Mouse (Mus musculus) hindbrain, embryonic 10.5 days (tissue): ENCODE measurements around the gene Csn1s2b. TPM values are rescaled to one million over a fixed set of nuclear protein-coding genes. Genes with fewer than 3 reads are reported as not detected.
"Not testable (repeated sequence)": the region's sequence is repeated elsewhere in the genome, so short reads cannot be mapped to it uniquely, and the experiment has no call there.

Source experiments
- DNase-seq: peaks from one replicate; pipeline ENCODE4 v3.0.0-alpha.2; 2017; ENCODE audit warnings: low spot score
- H3K27ac ChIP-seq: fragments of 300-500 bp; sonication (generic); 2 replicates; pipeline ENCODE4 v1.5.1; 2016; ENCODE audit warnings: mild to moderate bottlenecking, moderate library complexity
- H3K27me3 ChIP-seq: fragments of 300-500 bp; sonication (generic); 2 replicates; pipeline ENCODE4 v1.6.1; 2016; ENCODE audit warnings: mild to moderate bottlenecking; ENCODE audit not compliant: poor library complexity, insufficient read depth, severe bottlenecking
- H3K36me3 ChIP-seq: fragments of 300-500 bp; sonication (generic); 2 replicates; pipeline ENCODE4 v1.6.1; 2016; ENCODE audit warnings: mild to moderate bottlenecking, moderate library complexity
- H3K4me1 ChIP-seq: fragments of 300-500 bp; sonication (generic); replicated peaks from 2 replicates; pipeline ENCODE4 v1.6.1; 2016; ENCODE audit warnings: mild to moderate bottlenecking
- H3K4me3 ChIP-seq: fragments of 300-500 bp; sonication (generic); 2 replicates; pipeline ENCODE4 v1.5.1; 2016; ENCODE audit warnings: mild to moderate bottlenecking, moderate library complexity
- H3K9me3 ChIP-seq: fragments of 300-500 bp; sonication (generic); 2 replicates; pipeline ENCODE4 v1.6.1; 2016; ENCODE audit warnings: mild to moderate bottlenecking, moderate library complexity
- WGBS: fragments of 180-500 bp; shearing (Covaris S2); methylation state at CpG from one replicate; pipeline ENCODE4 v1.1.7; 2016; 5-methylcytosine and 5-hydroxymethylcytosine counted together
- polyA plus RNA-seq: library from polyadenylated mRNA; unstranded; fragments of >200 nt; fragmentation: Nextera tagmentation; extraction: Ambion mirVana; gene quantifications from 2 replicates; pipeline ENCODE4 v1.2.1, GENCODE M21; 2016

Gene Csn1s2b
- not detected in 2 replicates for polyA plus RNA-seq

DNA sequence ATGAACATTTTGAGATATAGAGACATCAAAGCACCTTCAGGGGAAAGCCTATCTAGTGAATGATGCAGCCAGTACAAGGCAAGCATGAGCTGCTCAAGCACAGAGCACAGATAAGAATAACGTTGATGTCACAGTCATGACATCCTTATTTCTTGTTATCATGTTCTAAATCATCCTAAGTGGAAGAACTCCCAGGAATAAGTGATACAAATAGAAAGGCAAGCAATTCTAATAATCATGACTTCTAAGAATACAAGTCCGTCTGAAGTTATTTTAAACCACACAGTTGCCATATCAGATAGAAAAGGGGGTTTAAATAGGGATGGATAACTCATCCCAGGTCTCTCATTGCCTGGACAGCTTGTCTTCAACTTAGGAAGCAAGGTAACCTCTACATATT is at the start of gene Csn1s2b:
Gene Csn1s2b, plus strand, starts transcription at position 301 of the 400 bp plus-strand sequence.
- WGBS, result 78% methylated on average over 2 of the region's 2 CpGs
- H3K36me3 ChIP-seq, result no peaks in the 10 kb centered on the region

DNA sequence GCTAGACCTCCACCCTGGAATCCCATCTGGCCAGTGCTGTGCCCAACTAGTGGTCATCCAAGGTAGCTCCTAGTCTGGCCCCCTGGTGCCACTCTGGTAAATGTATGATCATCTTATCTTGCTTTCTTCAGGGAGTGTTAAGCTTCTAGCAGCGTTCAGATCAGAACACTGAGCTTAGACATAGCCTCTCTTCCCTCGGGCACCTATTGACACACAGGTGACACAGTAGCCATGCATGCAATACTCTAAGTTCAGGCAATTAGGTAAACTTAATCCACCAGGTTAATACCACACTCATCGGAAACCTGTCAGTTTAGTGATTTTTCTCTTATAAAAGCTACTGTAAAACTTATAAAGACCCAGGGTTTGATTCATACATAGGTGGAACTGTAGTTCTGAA is 43.3 kb upstream of the Csn1s2b start:
- Histone ChIP-seq H3K4me1 (no peaks in the 10 kb centered on the region), H3K4me3 (no peak overlapping the region), H3K27me3 (no peaks in the 10 kb centered on the region), H3K9me3 (no peaks in the 10 kb centered on the region), H3K27ac (no peak overlapping the region), H3K36me3 (no peaks in the 10 kb centered on the region)
- DNase-seq, result no peak
- WGBS, result 90% methylated on average over 3 of the region's 3 CpGs

More for the DNA sequence above, at the start of gene Csn1s2b:
- Histone ChIP-seq H3K27ac (no peak within 1 kb of the TSS), H3K9me3 (no peaks in the 10 kb centered on the region), H3K4me3 (no peak within 1 kb of the TSS), H3K4me1 (no peaks in the 10 kb centered on the region), H3K27me3 (no peaks in the 10 kb centered on the region)
- DNase-seq, result no peak

DNA sequence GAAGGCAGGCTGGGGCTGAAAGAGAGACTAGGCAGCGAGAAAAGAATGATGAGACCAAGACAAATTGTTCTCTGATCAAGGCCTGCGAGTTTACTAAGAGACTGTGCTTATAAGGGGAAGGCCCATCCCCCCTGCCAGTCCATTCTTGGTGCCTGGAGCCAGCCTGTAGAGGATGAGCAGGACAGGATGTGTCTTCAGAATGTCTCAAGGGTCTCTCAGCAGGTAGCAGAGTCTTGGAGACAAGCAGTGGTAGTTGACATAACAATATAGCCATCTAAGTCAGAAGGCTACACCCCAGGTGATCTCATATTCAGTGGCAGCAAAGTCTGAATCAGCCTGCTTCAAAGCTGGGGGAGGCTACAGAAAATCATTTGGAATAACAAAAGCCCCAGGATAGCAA is 35.7 kb upstream of the Csn1s2b start:
- WGBS, result 31% methylated on average over 2 of the region's 2 CpGs
- H3K4me1 ChIP-seq, H3K27me3 ChIP-seq, H3K27ac ChIP-seq, DNase-seq, H3K4me3 ChIP-seq, H3K9me3 ChIP-seq, H3K36me3 ChIP-seq: not testable (repeated sequence)

DNA sequence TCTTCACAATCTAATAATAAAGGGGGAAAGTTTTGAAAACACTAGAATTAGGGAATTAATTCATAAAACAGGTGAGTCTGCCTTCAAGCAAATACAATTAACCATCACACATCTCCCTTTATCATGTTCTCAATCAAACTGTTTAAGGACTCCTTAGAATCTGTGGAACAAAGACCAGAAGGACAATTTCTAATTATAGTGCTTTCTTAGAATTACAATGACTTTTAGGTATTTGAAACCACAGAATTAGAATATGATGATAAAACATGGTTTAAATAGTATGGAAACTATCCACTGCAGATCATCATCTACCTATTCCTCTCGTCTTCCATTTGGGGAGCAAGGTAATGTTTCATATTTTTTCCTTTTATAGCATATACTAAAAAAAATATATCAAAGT is 33.6 kb upstream of the Csn1s2b start, which contains the start of gene Csn1s2a:
Gene Csn1s2a, plus strand, starts transcription at position 301 of the 400 bp plus-strand sequence.
- Histone ChIP-seq H3K4me1 (no peaks in the 10 kb centered on the region), H3K4me3 (no peak within 1 kb of the TSS), H3K27me3 (no peaks in the 10 kb centered on the region), H3K27ac (no peak within 1 kb of the TSS), H3K9me3 (no peaks in the 10 kb centered on the region), H3K36me3 (no peaks in the 10 kb centered on the region)
- DNase-seq, result no peak
- WGBS, result 89% methylated on average over 1 of the region's 1 CpGs

DNA sequence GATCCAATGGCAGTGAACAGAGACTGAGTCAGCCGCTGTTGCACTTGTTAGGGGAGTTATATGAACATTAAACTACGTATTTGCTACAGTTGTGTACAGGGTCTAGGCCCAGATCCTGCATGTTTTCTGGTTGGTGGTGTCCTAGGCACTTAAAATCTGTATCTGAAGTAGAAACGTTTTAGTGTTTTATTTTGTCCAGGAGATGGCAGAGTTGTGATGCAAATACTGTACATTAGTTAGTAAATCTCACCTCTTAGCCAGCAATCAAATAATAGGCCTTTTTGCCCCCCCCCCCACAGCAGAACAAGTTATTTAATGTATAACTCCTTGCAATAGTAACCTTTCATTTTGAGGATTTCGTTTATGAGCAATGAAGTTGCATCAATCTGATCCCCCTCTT is 25.2 kb upstream of the Csn1s2b start:
- H3K27me3 ChIP-seq, result no peaks in the 10 kb centered on the region
- no peaks in the 10 kb centered on the region for H3K4me1 ChIP-seq
- DNase-seq, result no peak
- 62% methylated on average over 4 of the region's 4 CpGs for WGBS
- H3K36me3 ChIP-seq, result no peaks in the 10 kb centered on the region
- H3K9me3 ChIP-seq, result no peaks in the 10 kb centered on the region
- H3K4me3 ChIP-seq, result no peak overlapping the region
- H3K27ac ChIP-seq, result no peak overlapping the region

DNA sequence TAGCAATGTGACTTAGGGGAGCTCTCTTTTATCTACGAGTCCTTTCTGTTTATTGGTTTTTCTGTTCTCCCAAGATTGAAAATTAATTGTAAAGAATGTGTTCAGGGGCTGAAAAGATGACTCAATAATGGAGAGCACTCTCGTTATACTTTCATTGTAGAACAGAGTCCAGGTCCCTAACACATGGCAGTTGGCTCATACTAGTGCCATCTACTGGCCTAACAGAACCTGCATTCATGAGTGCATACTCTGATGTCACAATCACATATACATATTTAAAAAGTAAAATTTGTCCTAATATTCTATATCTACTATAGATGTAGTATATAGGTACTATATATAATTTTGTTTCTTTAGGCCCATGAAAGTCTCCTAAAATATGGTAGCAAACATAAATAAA is 1.4 kb downstream of the Csn1s2b start:
- no peaks in the 10 kb centered on the region for H3K9me3 ChIP-seq
- no peaks in the 10 kb centered on the region for H3K27me3 ChIP-seq
- no peaks in the 10 kb centered on the region for H3K36me3 ChIP-seq
- 73% methylated on average over 2 of the region's 2 CpGs for WGBS
- DNase-seq, result no peak
- no peak overlapping the region for H3K4me3 ChIP-seq
- no peaks in the 10 kb centered on the region for H3K4me1 ChIP-seq
- H3K27ac ChIP-seq, result no peak overlapping the region

DNA sequence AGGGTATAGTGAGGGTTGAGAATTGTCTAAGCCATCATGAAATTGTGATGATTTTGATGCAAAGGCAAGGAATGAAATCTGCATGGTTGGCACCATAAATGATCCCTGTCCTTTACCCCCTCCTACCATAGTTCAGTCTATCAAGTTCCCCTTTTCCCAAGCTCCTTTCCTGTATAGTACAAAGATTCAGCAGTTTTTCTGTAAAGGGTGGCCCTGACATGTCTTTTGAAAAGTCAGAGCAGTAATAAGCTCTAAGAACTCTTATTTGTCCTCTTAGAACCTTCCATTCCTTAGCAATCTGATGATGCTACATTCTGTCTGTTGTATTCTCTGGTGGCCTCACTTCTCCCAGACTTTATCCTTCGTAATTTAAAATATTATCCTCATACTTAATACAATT is 17.5 kb downstream of the Csn1s2b start, which contains the start of gene Prr27:
Gene Prr27, plus strand, starts transcription at position 301 of the 400 bp plus-strand sequence.
- 75% methylated on average over 1 of the region's 1 CpGs for WGBS
- no peaks in the 10 kb centered on the region for H3K4me1 ChIP-seq
- H3K9me3 ChIP-seq, result no peaks in the 10 kb centered on the region
- H3K27ac ChIP-seq, result no peak within 1 kb of the TSS
- H3K36me3 ChIP-seq, result no peaks in the 10 kb centered on the region
- no peak for DNase-seq
- H3K4me3 ChIP-seq, result no peak within 1 kb of the TSS
- H3K27me3 ChIP-seq, result no peaks in the 10 kb centered on the region

DNA sequence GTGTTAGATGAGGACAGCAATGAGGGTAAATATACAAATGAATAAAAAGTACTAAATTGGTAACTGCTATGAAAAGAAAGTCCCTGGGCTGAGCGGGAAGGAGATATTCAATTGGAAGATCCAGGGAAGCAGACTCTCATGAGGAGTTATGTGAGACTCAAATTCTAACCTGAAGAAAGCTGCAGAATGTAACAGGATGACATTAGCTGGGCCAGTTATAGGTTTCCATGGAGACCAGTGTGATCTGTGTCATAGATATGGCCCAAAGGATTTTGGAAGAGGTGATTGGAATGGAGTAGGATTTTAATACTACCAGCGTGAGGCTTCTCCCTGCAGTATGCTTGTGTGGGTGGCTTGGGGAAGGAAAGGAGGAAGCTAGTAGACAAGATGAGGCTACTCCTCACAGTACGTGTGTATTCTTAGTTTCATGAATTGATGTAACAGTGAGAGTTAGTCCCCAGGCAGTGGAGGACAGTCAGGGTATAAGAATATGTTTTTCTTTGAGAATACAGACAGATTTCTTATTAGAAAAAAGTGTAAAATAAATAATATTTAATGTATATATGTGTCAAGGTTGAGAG is 47.3 kb downstream of the Csn1s2b start:
- H3K36me3 ChIP-seq, result no peaks in the 10 kb centered on the region
- DNase-seq, result no peak
- H3K9me3 ChIP-seq, result no peaks in the 10 kb centered on the region
- H3K27me3 ChIP-seq, result no peaks in the 10 kb centered on the region
- H3K4me1 ChIP-seq, result no peaks in the 10 kb centered on the region
- H3K27ac ChIP-seq, result no peak overlapping the region
- 73% methylated on average over 3 of the region's 3 CpGs for WGBS
- no peak overlapping the region for H3K4me3 ChIP-seq

DNA sequence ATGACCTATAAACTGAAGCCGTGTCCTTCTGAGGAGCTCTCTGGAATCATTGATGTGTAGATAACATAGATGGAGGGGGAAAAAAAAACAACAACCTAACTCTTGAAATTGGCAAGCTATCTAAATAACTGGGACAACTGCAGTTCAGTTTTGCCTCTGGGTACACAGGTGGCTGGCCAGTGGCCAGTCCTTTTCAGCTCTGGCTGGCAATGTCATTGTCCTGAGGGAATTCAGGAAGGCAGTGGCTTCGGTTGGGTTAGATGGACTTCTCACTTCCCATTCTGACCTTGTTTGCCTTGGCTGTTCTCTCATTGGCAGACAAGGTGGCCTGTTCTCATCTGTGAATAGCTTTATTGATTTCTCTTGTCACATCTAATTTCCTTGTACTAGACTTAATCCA is 62.2 kb downstream of the Csn1s2b start:
- H3K4me1 ChIP-seq, result no peaks in the 10 kb centered on the region
- no peak overlapping the region for H3K4me3 ChIP-seq
- WGBS, result 82% methylated on average over 2 of the region's 2 CpGs
- no peak for DNase-seq
- no peaks in the 10 kb centered on the region for H3K36me3 ChIP-seq
- no peaks in the 10 kb centered on the region for H3K9me3 ChIP-seq
- no peak overlapping the region for H3K27ac ChIP-seq
- H3K27me3 ChIP-seq, result no peaks in the 10 kb centered on the region

DNA sequence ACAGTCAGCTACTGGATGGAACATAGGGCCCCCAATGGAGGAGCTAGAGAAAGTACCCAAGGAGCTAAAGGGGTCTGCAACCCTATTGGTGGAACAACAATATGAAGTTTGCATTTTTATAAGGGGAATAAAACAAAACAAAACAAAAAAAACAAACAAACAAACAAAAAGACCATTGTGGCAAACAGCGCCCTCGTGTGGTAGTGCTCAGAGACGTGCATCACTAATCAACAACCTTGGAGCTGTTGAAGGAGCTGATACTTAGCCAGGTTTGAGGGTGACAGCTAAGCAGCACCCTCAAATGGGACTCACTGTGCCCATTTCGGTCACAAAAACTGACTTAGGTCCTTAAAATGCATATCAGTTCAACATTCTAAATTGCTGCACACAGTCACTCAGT is 63.5 kb downstream of the Csn1s2b start:
- H3K27ac ChIP-seq, result no peak overlapping the region
- no peaks in the 10 kb centered on the region for H3K4me1 ChIP-seq
- no peaks in the 10 kb centered on the region for H3K9me3 ChIP-seq
- no peaks in the 10 kb centered on the region for H3K36me3 ChIP-seq
- H3K27me3 ChIP-seq, result no peaks in the 10 kb centered on the region
- no peak for DNase-seq
- WGBS, result 37% methylated on average over 4 of the region's 4 CpGs
- H3K4me3 ChIP-seq, result no peak overlapping the region

Other genes with a start within 250 kb of the Csn1s2b start
- gene Sult1d1, start 239.1 kb upstream of the Csn1s2b start, polyA plus RNA-seq, result not detected in 2 replicates
- gene Sult1e1, start 216.5 kb upstream of the Csn1s2b start, polyA plus RNA-seq, result not detected in 2 replicates
- gene Csn1s1, start 141.9 kb upstream of the Csn1s2b start, polyA plus RNA-seq, result not detected in 2 replicates
- gene Csn2, start 108.5 kb upstream of the Csn1s2b start, polyA plus RNA-seq, result not detected in 2 replicates
- not detected in 2 replicates for gene Csn1s2a, start 33.5 kb upstream of the Csn1s2b start, polyA plus RNA-seq
- gene Prr27, start 17.6 kb downstream of the Csn1s2b start, polyA plus RNA-seq, result not detected in 2 replicates
- not detected in 2 replicates for gene Odam, start 76.9 kb downstream of the Csn1s2b start, polyA plus RNA-seq
- 0.26 and 0.66 TPM in 2 replicates for gene Csn3, start 117.5 kb downstream of the Csn1s2b start, polyA plus RNA-seq
- not detected in 2 replicates for gene 2310003L06Rik, start 161.4 kb downstream of the Csn1s2b start, polyA plus RNA-seq
- not detected in 2 replicates for gene Gm28434, start 161.4 kb downstream of the Csn1s2b start, polyA plus RNA-seq
- gene Cabs1, start 171.4 kb downstream of the Csn1s2b start, polyA plus RNA-seq, result not detected in 2 replicates
- not detected in 2 replicates for gene Smr3a, start 194.5 kb downstream of the Csn1s2b start, polyA plus RNA-seq